In genomic region chr1:144436617-144437016, GRCm38 (mm10) we compare ENCODE assay signal across 27 mouse cellular contexts.
"Had no signal": no experiment of that assay in that cellular context is flagged by ENCODE, and none has a peak within 500 bp of the region (broad histone marks: within the 10 kb centered on the region; RNA-seq: fewer than 3 reads in every experiment).

No protein-coding gene starts in this region.

- ATAC-seq: forebrain, embryonic 13.5 days; forebrain, embryonic 14.5 days; forebrain, embryonic 15.5 days; forebrain, embryonic 16.5 days; forebrain, postnatal 0 days had no signal

- H3K4me1 ChIP-seq: embryonic facial prominence, embryonic 10.5 days; embryonic facial prominence, embryonic 12.5 days; embryonic facial prominence, embryonic 13.5 days; embryonic facial prominence, embryonic 15.5 days; forebrain, embryonic 10.5 days; forebrain, embryonic 12.5 days; forebrain, embryonic 13.5 days; forebrain, embryonic 15.5 days; heart, embryonic 10.5 days had no signal

- H3K4me3 ChIP-seq: embryonic facial prominence, embryonic 10.5 days; embryonic facial prominence, embryonic 12.5 days; embryonic facial prominence, embryonic 13.5 days; embryonic facial prominence, embryonic 15.5 days; erythroblast, embryonic 14.5 days; forebrain, embryonic 10.5 days; forebrain, embryonic 12.5 days; forebrain, embryonic 13.5 days; forebrain, embryonic 15.5 days; gastrocnemius, adult 2 months; heart, adult 2 months; heart, embryonic 10.5 days had no signal

- H3K9ac ChIP-seq: embryonic facial prominence, embryonic 12.5 days; embryonic facial prominence, embryonic 13.5 days; embryonic facial prominence, embryonic 15.5 days; forebrain, embryonic 12.5 days; forebrain, embryonic 13.5 days; forebrain, embryonic 15.5 days; forebrain, postnatal 0 days had no signal

- H3K27ac ChIP-seq: embryonic facial prominence, embryonic 10.5 days; embryonic facial prominence, embryonic 12.5 days; embryonic facial prominence, embryonic 13.5 days; embryonic facial prominence, embryonic 15.5 days; forebrain, embryonic 10.5 days; forebrain, embryonic 12.5 days; forebrain, embryonic 13.5 days; forebrain, embryonic 15.5 days; gastrocnemius, adult 2 months; heart, adult 2 months; heart, embryonic 10.5 days had no signal

- H3K27me3 ChIP-seq: embryonic facial prominence, embryonic 12.5 days; embryonic facial prominence, embryonic 13.5 days; embryonic facial prominence, embryonic 15.5 days; forebrain, embryonic 12.5 days; forebrain, embryonic 13.5 days; forebrain, embryonic 15.5 days had no signal

- H3K9me3 ChIP-seq: embryonic facial prominence, embryonic 10.5 days; embryonic facial prominence, embryonic 12.5 days; embryonic facial prominence, embryonic 13.5 days; embryonic facial prominence, embryonic 15.5 days; forebrain, embryonic 10.5 days; forebrain, embryonic 12.5 days; forebrain, embryonic 13.5 days; forebrain, embryonic 15.5 days; heart, embryonic 10.5 days had no signal

- H3K4me2 ChIP-seq: embryonic facial prominence, embryonic 12.5 days; embryonic facial prominence, embryonic 13.5 days; embryonic facial prominence, embryonic 15.5 days; forebrain, embryonic 12.5 days; forebrain, embryonic 13.5 days; forebrain, embryonic 15.5 days; heart, embryonic 11.5 days had no signal

- H3K36me3 ChIP-seq: embryonic facial prominence, embryonic 10.5 days; embryonic facial prominence, embryonic 12.5 days; embryonic facial prominence, embryonic 13.5 days; embryonic facial prominence, embryonic 15.5 days; forebrain, embryonic 10.5 days; forebrain, embryonic 12.5 days; forebrain, embryonic 15.5 days; heart, embryonic 10.5 days had no signal

- DNase-seq: cerebellum, adult 9-10 months; cerebellum, adult 9-11 months; cerebellum, postnatal 10 days; cerebellum, postnatal 14 days; cerebellum, postnatal 25 days; cerebellum, postnatal 36 days; forebrain, postnatal 0 days; gastrocnemius, adult 2 months; gastrocnemius, postnatal 10 days; gastrocnemius, postnatal 14 days; gastrocnemius, postnatal 25 days; gastrocnemius, postnatal 36 days; heart, adult 18-20 months; heart, adult 2 months had no signal
